Mouse (Mus musculus) thymus, adult 2 months (tissue): ENCODE measurements around the gene Gm20388. TPM values are rescaled to one million over a fixed set of nuclear protein-coding genes. Genes with fewer than 3 reads are reported as not detected.

Experiments used
- DNase-seq: peaks from one replicate; pipeline ENCODE4 v3.0.0; 2021
- H3K27ac ChIP-seq: fragments of 200-500 bp; 2 replicates; pipeline ENCODE4 v1.5.1; 2012; ENCODE audit warnings: low read length, control low read depth; ENCODE audit not compliant: control insufficient read depth, insufficient read depth
- H3K27me3 ChIP-seq: fragments of 200-500 bp; 2 replicates; pipeline ENCODE4 v1.6.1; 2012; ENCODE audit warnings: mild to moderate bottlenecking, low read length, moderate library complexity, mixed read lengths; ENCODE audit not compliant: control insufficient read depth, insufficient read depth
- H3K36me3 ChIP-seq: fragments of 200-500 bp; 2 replicates; pipeline ENCODE4 v1.6.1; 2012; ENCODE audit warnings: mild to moderate bottlenecking, low read length, moderate library complexity; ENCODE audit not compliant: control insufficient read depth, insufficient read depth
- H3K4me1 ChIP-seq: fragments of 200-500 bp; replicated peaks from 2 replicates; pipeline ENCODE4 v1.6.1; 2012; ENCODE audit warnings: low read length; ENCODE audit not compliant: control insufficient read depth, insufficient read depth
- H3K4me3 ChIP-seq: fragments of 200-500 bp; 2 replicates; pipeline ENCODE4 v1.5.1; 2012; ENCODE audit warnings: mild to moderate bottlenecking, low read length, control low read depth, moderate library complexity; ENCODE audit not compliant: control insufficient read depth, insufficient read depth
- CTCF ChIP-seq: fragments of 200-500 bp; IDR thresholded peaks from 2 replicates; pipeline ENCODE4 v1.5.1; 2012; ENCODE audit warnings: mild to moderate bottlenecking, control low read depth, low read length, moderate library complexity, borderline replicate concordance; ENCODE audit not compliant: control insufficient read depth, poor library complexity, insufficient read depth; ENCODE audit errors: extremely low read depth
- POLR2A ChIP-seq: fragments of 200-500 bp; IDR thresholded peaks from 2 replicates; pipeline ENCODE4 v1.6.1; 2012; ENCODE audit warnings: mild to moderate bottlenecking, low read length, control low read depth, moderate library complexity; ENCODE audit not compliant: control insufficient read depth, poor library complexity, insufficient read depth; ENCODE audit errors: extremely low read depth
- WGBS: fragments of 180-500 bp; shearing (Covaris S2); methylation state at CpG from one replicate; pipeline ENCODE4 v1.1.7; 2018; 5-methylcytosine and 5-hydroxymethylcytosine counted together
- polyA plus RNA-seq: library from polyadenylated mRNA; depleted of rRNA; stranded (reverse); fragments of >200 nt; gene quantifications from 2 replicates; pipeline ENCODE4 v1.2.3, GENCODE M21; 2012

The Gm20388 gene
- polyA plus RNA-seq, 1 experiment: 103 TPM

DNA sequence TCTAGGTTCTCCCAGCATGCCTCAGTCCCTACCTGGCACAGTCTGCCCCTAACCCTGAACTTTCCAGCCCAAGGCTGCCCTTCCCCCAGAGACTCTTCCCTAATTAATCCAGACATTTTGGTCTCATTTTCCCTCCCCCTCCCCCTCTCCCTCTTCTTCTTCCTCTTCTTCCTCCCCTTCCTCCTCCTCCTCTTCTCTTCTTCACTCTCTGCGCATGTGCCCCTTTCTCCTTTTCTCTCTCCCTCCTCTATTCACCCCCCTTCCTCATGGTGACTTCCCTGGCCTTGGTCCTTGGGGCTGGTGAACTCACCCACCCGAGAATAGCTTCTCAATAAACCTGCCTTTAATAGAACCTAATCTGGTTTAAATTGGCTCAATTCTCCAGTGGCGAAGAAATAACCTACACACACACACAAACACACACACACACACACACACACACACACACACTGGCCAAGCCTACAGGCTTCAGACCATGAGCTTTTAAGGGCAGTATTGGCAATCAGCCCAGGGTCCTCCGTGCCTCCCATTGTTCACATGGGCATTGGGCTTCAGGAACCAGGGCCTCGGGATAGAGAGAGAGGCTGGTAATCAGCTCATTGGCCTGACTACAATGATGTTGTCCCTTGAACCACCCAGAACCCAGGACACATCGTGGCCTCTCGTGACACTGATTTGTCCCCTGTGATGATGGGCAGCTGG lies 432.4 kb downstream of the Gm20388 start:
- Histone ChIP-seq H3K4me1 (peaks cover 18% of the 10 kb centered on the region), H3K27ac (no peak overlapping the region), H3K27me3 (no peaks in the 10 kb centered on the region), H3K4me3 (no peak overlapping the region), H3K36me3 (no peaks in the 10 kb centered on the region)
- TF ChIP-seq POLR2A (no peak), CTCF (no peak)
- no peak for DNase-seq
- WGBS: 59% methylated on average over 7 of the region's 7 CpGs

- Histone ChIP-seq H3K27me3 (no peaks in the 10 kb centered on the region), H3K27ac (no peak overlapping the region), H3K36me3 (no peaks in the 10 kb centered on the region), H3K4me1 (peaks cover 18% of the 10 kb centered on the region), H3K4me3 (no peak overlapping the region)
- WGBS: 14% methylated on average over 12 of the region's 12 CpGs
- no peak for DNase-seq
- TF ChIP-seq CTCF (no peak), POLR2A (no peak)
These were observed 432.9 kb downstream of the Gm20388 start for GRCm38 (mm10) chr8:120343582-120343981.

- WGBS: 4% methylated on average over 4 of the region's 4 CpGs
- no peak overlapping the region for H3K4me3 ChIP-seq
These were observed 433.5 kb downstream of the Gm20388 start for GRCm38 (mm10) chr8:120344166-120344565.

GRCm38 (mm10) chr8:120344583-120344982 lies 433.9 kb downstream of the Gm20388 start:
- DNase-seq: no peak
- Histone ChIP-seq H3K4me3 (no peak overlapping the region), H3K36me3 (no peaks in the 10 kb centered on the region), H3K27ac (no peak overlapping the region), H3K27me3 (no peaks in the 10 kb centered on the region), H3K4me1 (peaks cover 18% of the 10 kb centered on the region)
- TF ChIP-seq POLR2A (no peak), CTCF (no peak)
- WGBS: 29% methylated on average over 13 of the region's 13 CpGs

More at GRCm38 (mm10) chr8:120344166-120344565, 433.5 kb downstream of the Gm20388 start:
- no peak for DNase-seq
- H3K4me1 ChIP-seq: peaks cover 18% of the 10 kb centered on the region
- no peaks in the 10 kb centered on the region for H3K36me3 ChIP-seq
- TF ChIP-seq CTCF (no peak), POLR2A (no peak)
- no peak overlapping the region for H3K27ac ChIP-seq
- no peaks in the 10 kb centered on the region for H3K27me3 ChIP-seq

GRCm38 (mm10) chr8:120347734-120348341 lies 437.2 kb downstream of the Gm20388 start:
- no peak for DNase-seq
- Histone ChIP-seq H3K36me3 (no peaks in the 10 kb centered on the region), H3K4me1 (peaks cover 36% of the 10 kb centered on the region), H3K4me3 (no peak overlapping the region), H3K27ac (no peak overlapping the region), H3K27me3 (no peaks in the 10 kb centered on the region)
- no peak for TF ChIP-seq CTCF
- TF ChIP-seq POLR2A: no peak
- WGBS: 97% methylated on average over 21 of the region's 21 CpGs

DNA sequence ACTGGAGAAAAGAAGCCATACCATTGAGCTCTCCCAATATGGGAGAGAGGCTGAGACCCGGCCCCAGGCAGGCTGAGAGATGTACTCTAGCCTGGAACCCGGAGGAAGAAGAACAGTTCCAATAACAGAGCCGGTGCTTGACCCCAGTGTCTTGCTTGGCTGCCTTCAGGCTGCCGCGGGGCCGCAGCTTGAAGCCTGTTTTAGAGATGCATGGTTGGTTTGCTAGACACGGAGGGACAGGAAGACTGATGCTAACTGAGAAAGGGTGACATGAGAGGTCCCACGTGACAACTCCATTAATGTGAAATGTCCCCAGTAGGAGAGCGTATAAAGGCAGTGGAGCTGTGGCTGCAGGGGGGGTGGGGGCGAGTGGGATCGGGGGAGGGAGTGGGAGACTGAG lies 438.3 kb downstream of the Gm20388 start:
- Histone ChIP-seq H3K36me3 (no peaks in the 10 kb centered on the region), H3K4me3 (no peak overlapping the region), H3K27me3 (no peaks in the 10 kb centered on the region), H3K4me1 (peaks cover 33% of the 10 kb centered on the region), H3K27ac (no peak overlapping the region)
- TF ChIP-seq CTCF (no peak), POLR2A (no peak)
- WGBS: 92% methylated on average over 11 of the region's 11 CpGs
- no peak for DNase-seq
